Mouse (Mus musculus) E14TG2a.4 (cell line): ENCODE measurements at regions not wholly inside any gene's neighbourhood (a gene's known extent, or its start where the extent isn't known, plus 50 kb on each side); places are given as distances from the start of the nearest gene placed in this dataset.

ENCODE experiments used
- H3K27me3 ChIP-seq: 2 replicates; pipeline ENCODE4 v1.6.1; 2014; ENCODE audit warnings: low read length, control low read depth; ENCODE audit not compliant: insufficient read depth
- H3K36me3 ChIP-seq: 2 replicates; pipeline ENCODE4 v1.6.1; 2014; ENCODE audit warnings: low read length, control low read depth; ENCODE audit not compliant: insufficient read depth
- H3K4me1 ChIP-seq: replicated peaks from 2 replicates; pipeline ENCODE4 v1.6.1; 2014; ENCODE audit warnings: low read depth, low read length, control low read depth
- H3K4me3 ChIP-seq: replicated peaks from 2 replicates; pipeline ENCODE4 v1.5.1; 2014; ENCODE audit warnings: mild to moderate bottlenecking, low read length
- H3K9me3 ChIP-seq: 2 replicates; pipeline ENCODE4 v1.6.1; 2014; ENCODE audit warnings: low read length, control low read depth
- CTCF ChIP-seq: conservative IDR thresholded peaks from 2 replicates; pipeline ENCODE4 v1.5.1; 2014; ENCODE audit warnings: low read length
- NANOG ChIP-seq: IDR thresholded peaks from 2 replicates; pipeline ENCODE4 v1.6.1; 2014; ENCODE audit warnings: borderline replicate concordance, low read length, mixed read lengths
- POU5F1 ChIP-seq: IDR thresholded peaks from 2 replicates; pipeline ENCODE4 v1.6.1; 2014; ENCODE audit warnings: low read length, borderline replicate concordance

GRCm38 (mm10) chr10:19517093-19517492 lies 74.7 kb upstream of the Ifngr1 start:
- H3K27me3 ChIP-seq, result no peaks in the 10 kb centered on the region
- no peaks in the 10 kb centered on the region for H3K36me3 ChIP-seq
- H3K4me1 ChIP-seq, result no peaks in the 10 kb centered on the region
- no peak for TF ChIP-seq POU5F1
- no peak for TF ChIP-seq CTCF
- no peak for TF ChIP-seq NANOG
- H3K4me3 ChIP-seq, result no peak overlapping the region
- H3K9me3 ChIP-seq, result no peaks in the 10 kb centered on the region

- H3K9me3 ChIP-seq, result no peaks in the 10 kb centered on the region
- TF ChIP-seq POU5F1 (no peak), CTCF (peak; percentile 65)
- H3K4me3 ChIP-seq, result no peak overlapping the region
- no peaks in the 10 kb centered on the region for H3K36me3 ChIP-seq
- H3K27me3 ChIP-seq, result no peaks in the 10 kb centered on the region
- no peaks in the 10 kb centered on the region for H3K4me1 ChIP-seq
These were observed 73.0 kb upstream of the Ifngr1 start for GRCm38 (mm10) chr10:19518763-19519162.

GRCm38 (mm10) chr10:19522198-19522597 lies 69.6 kb upstream of the Ifngr1 start:
- TF ChIP-seq NANOG, result no peak
- no peak for TF ChIP-seq CTCF
- TF ChIP-seq POU5F1, result no peak
- H3K27me3 ChIP-seq, result no peaks in the 10 kb centered on the region
- H3K9me3 ChIP-seq, result no peaks in the 10 kb centered on the region
- no peaks in the 10 kb centered on the region for H3K36me3 ChIP-seq
- no peaks in the 10 kb centered on the region for H3K4me1 ChIP-seq
- no peak overlapping the region for H3K4me3 ChIP-seq

GRCm38 (mm10) chr10:19525939-19526338 lies 65.8 kb upstream of the Ifngr1 start:
- Histone ChIP-seq H3K9me3 (no peaks in the 10 kb centered on the region), H3K27me3 (no peaks in the 10 kb centered on the region), H3K36me3 (no peaks in the 10 kb centered on the region), H3K4me3 (no peak overlapping the region), H3K4me1 (no peaks in the 10 kb centered on the region)
- no peak for TF ChIP-seq CTCF
- no peak for TF ChIP-seq POU5F1
- TF ChIP-seq NANOG, result no peak

- H3K4me1 ChIP-seq, result no peaks in the 10 kb centered on the region
- H3K4me3 ChIP-seq, result no peak overlapping the region
- H3K27me3 ChIP-seq, result no peaks in the 10 kb centered on the region
- H3K9me3 ChIP-seq, result no peaks in the 10 kb centered on the region
- no peaks in the 10 kb centered on the region for H3K36me3 ChIP-seq
- TF ChIP-seq POU5F1, result no peak
- TF ChIP-seq CTCF, result no peak
- no peak for TF ChIP-seq NANOG
These were observed 65.4 kb upstream of the Ifngr1 start for GRCm38 (mm10) chr10:19526353-19526752.

GRCm38 (mm10) chr10:19529655-19530054 lies 62.1 kb upstream of the Ifngr1 start:
- TF ChIP-seq POU5F1 (no peak), CTCF (no peak), NANOG (no peak)
- Histone ChIP-seq H3K27me3 (no peaks in the 10 kb centered on the region), H3K9me3 (no peaks in the 10 kb centered on the region), H3K4me3 (no peak overlapping the region), H3K4me1 (no peaks in the 10 kb centered on the region), H3K36me3 (no peaks in the 10 kb centered on the region)

- no peak for TF ChIP-seq NANOG
- Histone ChIP-seq H3K4me3 (no peak overlapping the region), H3K27me3 (no peaks in the 10 kb centered on the region), H3K36me3 (no peaks in the 10 kb centered on the region), H3K4me1 (no peaks in the 10 kb centered on the region), H3K9me3 (peaks cover 3% of the 10 kb centered on the region)
These were observed 61.7 kb upstream of the Ifngr1 start for GRCm38 (mm10) chr10:19530056-19530455.

- peaks cover 17% of the 10 kb centered on the region for H3K9me3 ChIP-seq
- no peak overlapping the region for H3K4me3 ChIP-seq
These were observed 60.3 kb upstream of the Ifngr1 start for GRCm38 (mm10) chr10:19531452-19531851.

GRCm38 (mm10) chr10:19532790-19533189 lies 59.0 kb upstream of the Ifngr1 start:
- Histone ChIP-seq H3K4me1 (no peaks in the 10 kb centered on the region), H3K36me3 (no peaks in the 10 kb centered on the region), H3K9me3 (peaks cover 21% of the 10 kb centered on the region), H3K4me3 (no peak overlapping the region), H3K27me3 (no peaks in the 10 kb centered on the region)
- no peak for TF ChIP-seq NANOG
- TF ChIP-seq POU5F1, result no peak
- TF ChIP-seq CTCF, result no peak

More at GRCm38 (mm10) chr10:19531452-19531851, 60.3 kb upstream of the Ifngr1 start:
- TF ChIP-seq POU5F1 (no peak), CTCF (no peak), NANOG (no peak)
- no peaks in the 10 kb centered on the region for H3K4me1 ChIP-seq
- no peaks in the 10 kb centered on the region for H3K36me3 ChIP-seq
- no peaks in the 10 kb centered on the region for H3K27me3 ChIP-seq
